Mouse (Mus musculus): ENCODE results near the gene Msi2. TPM values are rescaled to one million over a fixed set of nuclear protein-coding genes. Genes with fewer than 3 reads are reported as not detected.

The Msi2 gene
- total RNA-seq, 2 experiments from 2014 or later = 116 to 121 TPM

DNA sequence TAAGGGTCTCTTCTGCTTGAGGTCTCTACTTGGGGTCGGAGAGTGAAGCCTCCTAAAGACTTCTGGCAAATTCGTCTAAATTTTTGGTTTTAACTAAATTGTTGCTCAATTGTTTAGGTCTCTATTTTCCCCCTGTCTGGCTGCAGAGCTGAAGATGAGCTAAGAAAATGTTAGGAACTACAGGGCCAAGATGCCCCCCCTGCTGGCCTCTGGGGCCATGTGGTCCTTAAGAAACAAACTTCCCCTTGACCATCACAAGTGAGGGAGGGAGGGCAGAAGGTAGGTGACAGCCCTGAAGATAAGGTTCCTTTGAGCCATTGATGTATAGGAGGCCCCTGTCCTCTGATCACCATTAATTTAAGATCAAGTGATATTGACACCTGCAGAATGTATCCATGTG lies 225.7 kb downstream of the Msi2 start:
- no peak for DNase-seq (ENCODE audit: low spot score in 2 of 2)

DNA sequence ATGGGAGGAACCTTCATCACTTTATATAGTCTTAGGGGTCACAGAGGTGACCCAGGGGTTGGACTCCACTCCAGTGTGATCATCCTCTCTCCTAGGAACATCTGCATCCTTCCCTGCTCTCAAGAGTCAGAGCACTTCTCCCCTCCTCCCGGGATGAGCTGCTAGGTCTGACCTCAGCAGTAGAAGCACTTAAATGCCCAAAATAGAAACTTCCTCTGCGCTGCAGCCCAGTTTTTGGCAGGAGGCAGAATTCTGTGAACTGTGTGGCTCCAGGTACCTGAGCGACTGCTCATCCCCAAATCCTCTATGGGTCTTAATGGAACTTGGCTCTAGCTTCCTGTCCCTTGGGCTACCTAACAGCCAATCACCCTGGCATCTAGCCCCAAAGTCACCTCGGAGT lies 228.3 kb downstream of the Msi2 start:
- no peak for DNase-seq (ENCODE audit: low spot score in 2 of 2)

DNA sequence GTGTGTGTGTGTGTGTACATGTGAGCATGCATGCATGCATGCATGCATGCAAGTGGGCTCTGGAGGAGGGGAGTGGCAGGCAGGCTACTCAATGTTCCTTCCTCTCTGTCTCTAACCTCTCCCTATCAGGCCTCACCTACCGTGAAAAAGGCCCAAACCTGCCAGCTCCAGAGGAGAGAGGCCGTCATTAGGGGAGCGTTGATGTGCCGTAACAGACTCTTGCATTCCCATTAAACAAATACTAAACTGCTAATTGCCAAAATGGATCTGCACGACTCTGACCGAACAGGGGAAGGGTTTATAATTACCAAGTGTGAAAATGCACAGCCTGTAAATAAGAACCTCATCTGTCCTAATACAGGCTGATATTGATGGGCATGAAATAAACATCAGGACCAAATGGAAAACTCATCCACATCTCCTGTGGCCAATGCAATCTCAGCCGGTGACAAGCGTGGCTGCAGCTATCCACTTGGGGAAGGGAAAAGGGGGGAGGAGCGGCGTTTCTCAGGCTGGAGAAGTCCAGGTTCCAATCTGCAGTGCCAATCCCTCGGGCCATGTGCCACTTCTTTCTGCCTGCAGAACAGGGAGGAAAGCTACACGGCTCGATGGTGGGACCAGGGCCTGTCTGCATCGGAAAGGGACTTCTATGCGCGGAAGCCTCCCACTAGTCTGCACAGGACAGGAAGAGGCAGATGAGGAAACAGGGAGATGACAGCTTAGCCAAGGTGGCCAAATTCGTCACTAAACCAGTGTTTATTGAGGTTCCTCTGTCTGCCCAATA lies 229.2 kb downstream of the Msi2 start:
- peak in 1 of 2 experiments; percentile 36 for DNase-seq (ENCODE audit: low spot score in 2 of 2)

DNA sequence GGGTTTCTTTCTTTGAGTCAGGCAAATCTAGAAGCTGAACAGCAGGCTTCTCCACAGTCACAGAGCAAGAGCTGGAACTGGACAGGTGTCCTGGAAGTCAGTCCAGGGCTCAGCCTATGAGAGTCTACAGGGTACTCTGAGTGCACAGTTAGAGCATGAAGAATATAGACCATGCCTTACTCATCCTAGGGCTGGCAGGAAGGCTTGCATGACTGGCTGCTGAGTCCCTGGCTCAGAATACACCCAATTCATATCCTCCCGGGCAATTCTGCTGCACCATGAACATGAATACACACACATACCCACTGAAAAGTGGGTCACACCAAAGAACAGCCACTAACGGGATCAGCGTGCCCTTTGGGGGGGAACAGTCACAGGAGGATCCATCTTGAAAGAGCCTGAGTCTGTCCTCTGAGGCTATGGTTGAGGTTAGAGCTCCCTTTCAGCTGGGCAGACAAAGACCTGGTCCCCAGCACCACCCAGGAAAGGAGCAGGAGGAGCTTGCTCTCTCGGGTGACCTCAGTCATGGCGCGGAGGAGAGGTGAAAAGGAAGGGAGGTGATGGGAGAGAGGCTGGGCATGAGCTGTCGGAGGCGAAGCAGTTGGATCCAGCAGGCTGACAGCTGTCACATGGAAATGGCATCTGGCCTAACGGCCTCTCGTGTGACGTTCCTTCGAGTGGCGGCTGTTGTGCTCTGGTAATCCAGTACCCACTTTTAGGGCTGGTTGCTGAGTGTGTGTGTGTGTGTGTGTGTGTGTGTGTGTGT lies 230.0 kb downstream of the Msi2 start:
- DNase-seq (ENCODE audit: low spot score in 2 of 2) = no peak

DNA sequence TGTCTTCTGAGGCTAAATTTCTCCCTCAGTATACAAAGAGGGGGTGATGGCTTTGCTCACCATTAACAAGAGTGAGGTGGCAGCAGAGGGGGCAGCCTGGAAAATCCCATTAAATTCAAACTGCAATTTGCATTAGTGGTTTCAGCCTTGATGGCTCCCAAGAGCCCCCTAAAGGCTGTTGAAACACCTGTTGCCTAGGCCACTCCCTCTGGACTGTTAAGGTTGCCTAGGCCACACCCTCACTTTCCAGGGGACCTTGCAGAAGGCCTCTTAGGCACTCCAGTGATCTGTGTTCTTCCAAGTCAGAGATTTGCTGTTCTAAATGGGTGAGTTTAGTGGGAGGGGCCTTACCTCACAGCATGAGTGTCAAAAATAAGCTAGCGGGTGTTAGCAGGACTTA lies 232.3 kb downstream of the Msi2 start:
- DNase-seq (ENCODE audit: low spot score in 2 of 2) = no peak

DNA sequence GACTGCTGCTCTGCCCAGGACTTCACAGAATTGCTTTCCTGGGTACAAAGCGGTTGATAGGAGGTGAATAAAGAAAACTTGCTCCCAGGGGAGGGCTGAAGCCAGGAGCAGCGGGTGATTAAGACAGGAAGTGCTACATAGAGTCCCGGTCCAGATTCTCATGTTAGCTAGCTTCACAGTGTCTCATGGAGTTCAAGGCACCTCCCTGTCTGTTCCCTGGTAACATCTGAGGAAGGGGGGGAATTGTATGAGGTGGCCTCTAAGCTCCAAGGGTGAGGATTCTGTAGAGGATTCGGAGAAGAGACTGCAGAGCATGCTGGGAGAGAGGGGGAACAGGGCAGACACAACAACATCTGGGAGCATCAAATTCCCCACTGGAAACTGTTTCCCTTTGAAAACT lies 233.2 kb downstream of the Msi2 start:
- no peak for DNase-seq (ENCODE audit: low spot score in 2 of 2)

DNA sequence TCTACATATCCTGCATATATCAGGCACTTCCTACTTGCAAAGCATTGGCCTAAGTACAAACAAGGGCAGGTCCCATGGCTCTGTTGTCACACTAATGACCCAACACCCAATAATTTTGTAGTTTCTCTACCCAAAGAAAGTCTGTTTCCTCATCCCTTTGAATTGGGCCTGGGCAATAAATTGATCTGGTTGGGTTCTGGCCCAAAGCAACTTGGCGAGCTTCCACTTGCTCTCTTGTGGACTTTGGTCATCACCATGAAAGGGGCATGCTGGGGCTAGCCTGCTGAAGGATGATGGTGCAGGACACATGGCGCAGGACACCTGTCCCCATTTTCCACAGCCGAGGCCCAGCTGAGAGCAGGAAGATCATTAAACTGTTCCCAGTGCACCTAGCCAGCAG lies 234.3 kb downstream of the Msi2 start:
- DNase-seq (ENCODE audit: low spot score in 2 of 2) = no peak

DNA sequence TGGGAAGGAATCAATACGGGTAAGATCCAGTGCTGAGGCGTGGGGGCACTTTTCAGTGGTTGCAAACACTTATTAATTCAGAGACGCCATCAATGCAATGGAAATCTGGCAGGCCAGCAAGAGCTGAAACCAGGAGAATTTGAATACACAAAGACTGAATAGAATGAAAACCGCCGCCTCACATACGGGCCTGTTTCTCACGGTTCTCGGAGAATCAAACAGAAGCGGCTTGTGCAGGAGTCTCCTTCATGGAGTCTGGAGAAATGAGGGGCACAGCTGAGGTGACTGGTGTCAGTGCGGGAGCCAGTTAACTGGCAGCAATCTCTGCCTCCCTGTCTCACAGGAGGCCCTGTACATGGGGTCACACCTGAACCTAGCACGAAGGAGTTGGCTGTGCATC lies 235.7 kb downstream of the Msi2 start:
- DNase-seq (ENCODE audit: low spot score in 2 of 2) = peak; percentile 36 to 62

DNA sequence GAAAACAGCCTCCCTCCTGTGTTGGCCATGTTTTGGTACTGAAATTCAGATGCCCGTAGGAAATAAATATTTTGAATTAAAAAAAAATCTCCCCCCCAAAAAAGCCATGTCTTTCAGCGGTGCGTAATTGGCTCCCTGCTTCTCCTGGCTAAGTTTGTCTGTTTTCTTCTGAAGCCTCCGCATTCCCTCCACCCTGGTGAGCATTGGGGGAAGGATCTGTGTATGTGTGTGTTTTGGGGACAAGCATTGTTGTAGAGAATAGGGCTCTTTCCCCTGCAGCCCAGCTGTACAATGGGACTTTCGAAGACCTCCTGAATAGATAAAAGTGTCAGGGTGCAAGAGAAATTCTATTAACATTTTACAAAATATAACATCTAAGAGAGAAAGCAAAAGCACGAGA lies 236.1 kb downstream of the Msi2 start:
- DNase-seq (ENCODE audit: low spot score in 2 of 2) = peak in 1 of 2 experiments; percentile 33

DNA sequence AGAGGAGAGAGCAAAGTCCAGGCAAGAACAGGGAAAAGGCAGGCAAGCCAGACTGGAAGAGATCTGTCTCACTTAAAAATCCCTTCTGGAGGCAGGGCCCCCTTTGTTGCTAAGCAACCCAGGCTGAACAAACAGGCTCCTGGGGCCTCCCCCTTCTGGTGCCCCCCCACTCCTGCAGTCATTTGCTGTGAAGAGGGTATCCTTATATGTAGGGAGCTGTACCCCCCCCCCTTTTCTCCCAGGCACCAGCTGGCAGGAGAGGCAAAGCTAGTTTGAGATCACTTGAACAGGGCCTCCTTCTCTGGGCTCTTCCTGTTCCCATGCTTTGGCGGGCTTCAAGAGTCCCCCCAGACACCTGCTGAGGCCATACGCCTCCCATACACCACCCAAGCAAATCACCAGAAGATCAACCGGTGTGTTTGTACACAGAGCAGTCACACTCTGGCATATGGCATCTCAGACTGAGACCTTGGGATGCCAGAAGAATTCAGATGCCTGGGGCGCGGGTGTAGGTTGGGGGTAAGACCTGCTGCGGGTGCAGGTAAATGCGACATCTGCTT lies 236.6 kb downstream of the Msi2 start:
- DNase-seq (ENCODE audit: low spot score in 2 of 2) = peak in 1 of 2 experiments; percentile 51

DNA sequence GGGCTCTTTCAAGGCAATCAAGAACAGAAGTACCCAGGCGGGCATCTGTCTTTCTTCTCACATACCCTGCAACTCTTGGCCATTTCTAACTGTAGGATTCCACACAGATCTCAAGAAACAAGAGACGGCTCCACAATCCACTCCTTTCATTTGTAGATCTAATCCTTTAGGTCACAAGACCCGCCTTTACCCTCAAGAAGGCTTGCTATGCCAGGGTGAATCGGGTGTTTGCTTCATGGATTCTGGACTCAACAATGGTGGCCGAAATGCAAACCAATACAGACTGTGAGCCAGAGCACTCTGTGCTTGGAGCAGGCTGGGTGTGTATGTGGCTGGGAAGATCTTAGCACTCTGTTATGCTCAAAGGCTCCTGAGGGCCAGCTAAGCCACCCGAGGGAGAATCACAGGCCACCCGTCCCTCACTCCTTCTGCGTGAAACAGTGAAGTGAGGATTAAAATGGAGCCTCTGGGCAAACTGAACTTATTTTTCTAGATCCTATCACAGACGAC lies 237.2 kb downstream of the Msi2 start:
- DNase-seq (ENCODE audit: low spot score in 2 of 2) = no peak

DNA sequence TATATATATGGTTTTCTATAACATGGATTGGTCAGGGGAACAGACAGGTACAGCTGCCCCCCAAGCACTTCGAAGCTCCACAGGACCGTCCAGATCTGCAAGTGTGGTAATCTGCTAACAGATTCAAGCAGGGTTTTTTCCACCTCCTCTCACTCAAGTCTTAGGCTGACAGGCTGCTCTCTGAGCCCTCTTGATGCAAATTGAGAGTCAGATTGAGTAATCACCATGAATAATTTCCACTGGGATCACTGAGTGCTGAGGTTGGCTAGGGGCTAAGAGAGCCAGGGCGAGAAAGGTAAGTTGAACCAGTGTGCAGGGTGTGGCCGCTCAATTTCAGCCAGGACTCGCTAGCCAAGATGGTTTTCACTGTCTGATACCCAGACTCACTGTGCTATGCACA lies 238.8 kb downstream of the Msi2 start:
- no peak for DNase-seq (ENCODE audit: low spot score in 2 of 2)

DNA sequence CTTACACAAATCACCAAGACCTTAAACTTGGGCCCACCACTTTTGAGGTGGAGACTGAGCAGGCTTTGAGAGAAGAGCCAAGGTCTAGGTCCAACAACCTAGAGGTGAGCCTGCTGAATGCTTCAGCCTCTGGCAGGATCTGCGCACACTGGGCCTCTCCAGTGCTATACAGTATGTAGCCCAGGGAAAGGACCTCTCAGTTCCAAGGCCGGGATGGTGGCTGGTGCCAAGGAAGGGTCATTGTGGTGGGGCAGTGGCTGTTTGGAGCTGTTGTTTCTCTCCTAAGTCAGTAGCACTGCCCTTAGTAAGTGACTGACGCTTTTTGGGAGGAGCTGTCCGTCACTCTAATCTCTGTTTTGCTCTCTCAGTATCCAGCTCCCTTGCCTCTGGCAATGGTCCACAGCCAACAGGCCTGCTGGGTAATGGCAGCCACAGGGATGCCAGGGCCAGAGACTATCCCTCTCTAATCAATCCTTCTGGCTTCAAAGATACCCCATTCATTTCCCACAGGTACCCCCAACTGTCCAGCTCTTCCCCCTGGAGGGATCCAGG lies 243.3 kb downstream of the Msi2 start:
- no peak for DNase-seq (ENCODE audit: low spot score in 2 of 2)

DNA sequence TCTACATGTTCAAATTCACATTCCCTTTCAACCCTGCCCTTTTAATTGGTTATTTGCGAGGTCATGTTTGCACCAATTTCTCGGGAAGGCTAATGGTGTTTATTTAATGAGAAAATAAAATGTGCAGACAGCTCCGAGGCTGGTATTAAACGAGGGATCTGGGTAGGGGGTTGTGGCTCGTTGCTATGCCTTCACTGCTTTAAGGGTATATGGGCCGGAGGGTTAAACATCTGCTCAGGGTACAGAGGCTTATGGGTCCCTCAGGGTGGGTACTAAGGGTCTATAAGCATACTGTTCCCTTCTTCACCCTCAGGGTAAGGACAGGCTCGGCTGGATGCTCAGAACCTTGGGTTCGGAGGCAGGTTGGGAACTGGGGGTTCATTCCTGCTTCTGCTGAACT lies 245.6 kb downstream of the Msi2 start:
- no peak for DNase-seq (ENCODE audit: low spot score in 2 of 2)

DNA sequence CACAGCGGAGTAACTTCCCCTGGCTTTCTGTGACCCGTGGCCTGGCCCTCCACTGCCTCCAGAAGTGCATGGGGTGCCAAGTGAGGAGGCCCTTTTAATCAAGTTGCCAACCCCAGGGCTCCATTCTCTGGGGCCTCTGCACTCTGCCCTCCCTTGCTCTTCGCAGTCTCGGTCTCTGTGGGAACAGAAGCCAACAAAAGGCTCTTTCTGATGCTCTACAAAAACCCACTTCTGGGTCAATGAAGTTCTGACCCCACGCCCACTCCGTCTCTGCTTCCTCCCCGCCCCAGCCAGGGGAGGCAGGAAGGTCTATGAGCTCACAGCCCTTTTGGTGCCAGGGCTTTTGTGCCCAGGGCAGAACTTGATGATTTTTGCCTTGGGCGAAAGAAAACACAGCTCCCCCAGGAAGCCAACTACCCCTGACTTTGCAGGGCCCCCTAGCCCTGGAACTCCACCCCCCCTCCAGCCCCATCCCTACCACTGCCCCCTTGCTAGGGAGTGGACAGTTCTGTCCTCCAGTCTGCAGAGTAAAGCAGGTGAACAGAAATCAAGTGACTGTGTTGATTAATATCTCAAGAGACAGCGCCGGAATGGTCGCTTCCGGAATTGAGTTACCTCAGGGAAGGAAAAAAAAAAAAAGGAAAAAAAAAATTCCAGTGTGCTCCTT lies 246.2 kb downstream of the Msi2 start:
- peak in 1 of 2 experiments; percentile 60 for DNase-seq (ENCODE audit: low spot score in 2 of 2)

DNA sequence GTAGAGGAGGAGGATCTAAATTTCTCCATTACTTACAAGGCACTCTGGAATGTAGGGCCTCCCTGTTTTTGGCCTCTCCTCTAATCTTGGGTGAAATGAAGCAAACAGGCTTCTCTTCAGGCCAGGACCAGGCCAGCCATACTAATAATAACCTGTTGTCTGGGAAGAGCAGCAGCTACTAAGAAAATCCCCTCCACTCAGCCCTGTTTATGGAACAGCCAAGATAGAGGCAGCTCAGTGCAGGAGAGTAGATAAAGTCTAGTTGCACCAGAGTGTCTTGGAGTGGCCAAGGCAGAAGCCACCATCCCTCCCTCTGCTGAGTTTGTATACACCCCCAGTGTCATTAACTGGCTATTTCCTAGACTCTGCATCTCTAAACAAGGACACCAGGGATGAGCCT lies 247.7 kb downstream of the Msi2 start:
- no peak for DNase-seq (ENCODE audit: low spot score in 2 of 2)

DNA sequence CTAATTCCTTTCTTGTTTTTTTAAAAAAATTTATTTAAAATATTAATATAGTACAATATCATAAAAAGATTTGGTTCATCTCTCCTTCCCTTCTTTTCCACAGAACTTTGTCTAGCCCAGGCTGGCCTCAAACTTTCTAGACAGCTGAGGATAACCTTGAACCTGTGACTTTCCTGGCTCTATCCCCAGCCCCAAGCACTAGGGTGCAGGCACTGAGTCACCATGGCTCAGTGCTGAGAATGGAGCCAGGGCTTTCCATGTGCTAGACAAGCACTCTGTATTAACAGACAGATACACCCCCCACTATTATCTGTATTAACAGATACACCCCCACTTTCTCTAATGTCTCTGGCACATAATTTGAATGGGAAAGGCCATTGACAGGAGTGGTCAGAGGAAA lies 249.3 kb downstream of the Msi2 start:
- no peak for DNase-seq (ENCODE audit: low spot score in 2 of 2)

DNA sequence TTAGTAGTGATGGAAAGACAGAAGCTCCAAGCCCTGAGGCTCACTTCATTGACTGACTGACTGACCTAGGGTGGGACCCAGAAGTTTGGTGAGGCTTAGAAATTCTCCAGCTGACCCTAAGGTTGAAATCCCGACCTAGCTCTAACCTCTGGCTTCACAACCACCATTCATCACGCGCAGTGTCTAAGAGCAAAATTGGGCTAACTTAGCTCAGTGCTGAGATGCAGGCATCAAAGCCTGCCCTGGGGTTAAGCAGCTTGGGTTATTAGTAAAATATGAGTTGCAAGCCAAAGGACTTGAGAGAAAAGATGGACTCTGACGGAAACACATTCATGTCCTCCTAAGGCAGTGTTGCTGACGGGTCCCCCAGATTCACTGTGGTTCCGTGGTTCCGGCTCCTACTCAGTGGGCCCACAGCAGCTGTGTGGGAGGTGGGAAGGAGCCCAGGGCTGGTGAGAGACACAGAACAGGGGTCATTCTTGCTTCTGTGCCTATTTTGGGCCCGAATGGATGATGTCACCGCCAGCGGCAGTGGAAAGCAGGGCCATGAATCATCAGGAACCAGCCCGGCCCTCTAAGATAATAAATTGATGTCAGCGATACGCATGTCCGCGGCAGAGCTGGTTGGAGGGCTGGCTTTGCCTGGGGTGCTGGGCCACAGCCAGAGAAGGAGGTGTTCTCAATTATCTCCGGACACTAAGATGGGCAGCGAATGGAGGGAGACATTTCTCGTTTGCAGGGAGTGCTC lies 250.6 kb downstream of the Msi2 start:
- no peak for DNase-seq (ENCODE audit: low spot score in 2 of 2)

DNA sequence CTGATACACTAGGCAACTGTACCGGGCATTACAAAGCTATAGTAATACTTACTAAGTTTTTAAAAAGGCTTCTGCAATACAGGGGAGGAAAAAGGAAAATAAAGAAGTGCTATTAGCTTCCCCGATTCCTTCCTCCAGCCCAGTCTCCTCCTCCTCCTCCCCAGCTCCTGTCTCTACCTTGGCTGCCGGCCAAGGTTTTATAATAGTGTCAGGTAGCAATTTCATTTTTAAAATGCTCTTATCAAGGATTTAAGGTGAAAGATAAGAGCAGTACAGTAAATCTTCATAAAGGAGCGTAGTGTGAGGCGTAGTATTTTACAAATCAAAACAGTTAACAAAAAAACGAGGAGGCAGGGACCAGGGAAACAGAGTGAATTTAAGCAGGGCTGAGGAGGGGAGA lies 254.4 kb downstream of the Msi2 start:
- DNase-seq (ENCODE audit: low spot score in 2 of 2) = no peak

DNA sequence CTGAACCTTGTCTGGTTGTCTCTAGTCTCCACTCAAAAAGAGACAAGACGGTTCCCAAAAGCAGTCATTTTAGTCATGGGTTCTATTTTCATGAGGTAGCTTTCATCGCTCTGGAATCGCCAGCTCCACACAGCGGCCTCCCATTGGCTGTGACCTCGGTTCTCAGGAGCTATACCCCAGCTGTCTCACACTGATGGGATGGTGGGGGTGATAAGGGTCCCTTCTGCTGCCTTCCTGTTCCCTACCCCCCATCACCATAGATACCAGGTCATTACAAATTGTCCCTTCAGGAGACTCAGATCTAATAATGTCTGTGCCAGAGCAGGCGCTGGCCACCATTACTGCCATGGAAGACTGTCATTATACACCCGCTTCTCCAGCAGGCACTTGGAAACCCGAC lies 255.5 kb downstream of the Msi2 start:
- DNase-seq (ENCODE audit: low spot score in 2 of 2) = no peak

DNA sequence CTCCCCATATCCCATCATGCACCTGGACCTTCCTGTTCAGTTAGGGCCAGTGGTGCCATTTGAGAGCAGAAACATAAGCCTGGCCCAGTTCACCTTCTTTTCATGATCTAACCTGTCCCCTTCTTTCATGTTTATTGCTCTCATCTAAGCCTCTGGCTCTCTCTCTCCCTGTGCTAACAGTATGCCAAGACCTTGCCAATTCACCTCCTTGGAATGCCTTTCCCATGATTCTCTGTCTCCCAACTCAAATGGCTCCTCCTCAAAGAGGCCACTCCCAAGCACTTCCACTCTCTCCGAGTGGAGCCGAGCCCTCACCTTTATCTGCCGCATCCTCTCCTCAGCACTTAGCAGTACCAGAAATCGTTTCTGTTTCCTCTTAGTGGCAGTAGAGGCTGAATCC lies 256.7 kb downstream of the Msi2 start:
- no peak for DNase-seq (ENCODE audit: low spot score in 2 of 2)

Measured in layer of hippocampus, postnatal 14 days (tissue).